Mouse (Mus musculus): ENCODE data around the gene Gm10770. TPM values are rescaled to one million over a fixed set of nuclear protein-coding genes. Genes with fewer than 3 reads are reported as not detected.

Gene Gm10770
- polyA plus RNA-seq, 1 experiment from 2014 or later, result not detected

Other genes with a start within 250 kb of the Gm10770 start
- gene Zfp120, start 43.0 kb downstream of the Gm10770 start, polyA plus RNA-seq (2015; fragmentation: Nextera tagmentation; extraction: Ambion mirVana), result 10.2 and 11.0 TPM in 2 replicates
- gene Gm14139, start 2.1 kb upstream of the Gm10770 start, polyA plus RNA-seq (2015; fragmentation: Nextera tagmentation; extraction: Ambion mirVana), result not detected in 2 replicates
- 10.1 and 10.3 TPM in 2 replicates for gene Zfp937, start 38.4 kb upstream of the Gm10770 start, polyA plus RNA-seq (2015; fragmentation: Nextera tagmentation; extraction: Ambion mirVana)
- gene Gm21994, start 75.9 kb upstream of the Gm10770 start, polyA plus RNA-seq (2015; fragmentation: Nextera tagmentation; extraction: Ambion mirVana), result 3.6 and 3.7 TPM in 2 replicates
- gene Gm14124, start 77.8 kb upstream of the Gm10770 start, polyA plus RNA-seq (2015; fragmentation: Nextera tagmentation; extraction: Ambion mirVana), result 0.05 TPM in 1 of 2 replicates, not detected in the other
- gene Gm10130, start 144.0 kb upstream of the Gm10770 start, polyA plus RNA-seq (2015; fragmentation: Nextera tagmentation; extraction: Ambion mirVana), result 1.2 and 1.6 TPM in 2 replicates
- 13.3 and 14.9 TPM in 2 replicates for gene 3300002I08Rik, start 183.1 kb upstream of the Gm10770 start, polyA plus RNA-seq (2015; fragmentation: Nextera tagmentation; extraction: Ambion mirVana)